Mouse (Mus musculus) heart, embryonic 11.5 days (tissue): Measurements from ENCODE around the gene Grap. TPM values are rescaled to one million over a fixed set of nuclear protein-coding genes. Genes with fewer than 3 reads are reported as not detected.

Experiments used
- ATAC-seq: fragments of 200-750 bp; cut with Nextera tagmentation; replicated peaks from 2 replicates; pipeline ENCODE4 v1.8.0; 2017; ENCODE audit warnings: moderate library complexity; ENCODE audit not compliant: insufficient number of reproducible peaks, low FRiP score, low TSS enrichment
- H3K27ac ChIP-seq: fragments of 300-500 bp; sonication (generic); 2 replicates; pipeline ENCODE4 v1.5.1; 2014; ENCODE audit warnings: mild to moderate bottlenecking, low read depth, low read length
- H3K27me3 ChIP-seq: fragments of 300-500 bp; sonication (generic); 2 replicates; pipeline ENCODE4 v1.6.1; 2014; ENCODE audit warnings: mild to moderate bottlenecking, low read length, mixed read lengths; ENCODE audit not compliant: control insufficient read depth, insufficient read depth
- H3K36me3 ChIP-seq: fragments of 300-500 bp; sonication (generic); 2 replicates; pipeline ENCODE4 v1.6.1; 2014; ENCODE audit warnings: mild to moderate bottlenecking, low read length, moderate library complexity, mixed read lengths; ENCODE audit not compliant: control insufficient read depth, insufficient read depth
- H3K4me1 ChIP-seq: fragments of 300-500 bp; sonication (generic); 2 replicates; pipeline ENCODE4 v1.6.1; 2014; ENCODE audit warnings: low read length; ENCODE audit not compliant: control insufficient read depth, insufficient read depth
- H3K4me2 ChIP-seq: fragments of 300-500 bp; sonication (generic); 2 replicates; pipeline ENCODE4 v1.6.1; 2014; ENCODE audit warnings: mild to moderate bottlenecking, moderate library complexity
- H3K4me3 ChIP-seq: fragments of 300-500 bp; sonication (generic); 2 replicates; pipeline ENCODE4 v1.5.1; 2014; ENCODE audit warnings: low read depth, low read length
- H3K9ac ChIP-seq: fragments of 300-500 bp; sonication (generic); 2 replicates; pipeline ENCODE4 v1.6.1; 2014; ENCODE audit warnings: mild to moderate bottlenecking, low read depth, low read length, moderate library complexity
- H3K9me3 ChIP-seq: fragments of 300-500 bp; sonication (generic); replicated peaks from 2 replicates; pipeline ENCODE4 v1.6.1; 2016; ENCODE audit warnings: low read length; ENCODE audit not compliant: control insufficient read depth
- WGBS: fragments of 180-500 bp; shearing (Covaris S2); extraction: QIAGEN DNeasy Blood & Tissue Kit; methylation state at CpG from one replicate; pipeline ENCODE4 v1.1.7; 2014; ENCODE audit not compliant: insufficient replicate concordance; 5-methylcytosine and 5-hydroxymethylcytosine counted together
- polyA plus RNA-seq: library from polyadenylated mRNA; unstranded; fragments of >200 nt; fragmentation: Nextera tagmentation; extraction: Ambion mirVana; gene quantifications from 2 replicates; pipeline ENCODE4 v1.2.1, GENCODE M21; 2014

Gene Grap
- polyA plus RNA-seq: 7.3 and 8.9 TPM in 2 replicates

- H3K9me3 ChIP-seq: no peaks in the 10 kb centered on the region
- 0 out of 2 replicates have a peak within 1 kb of the TSS, but pooled peaks have one; percentile 20 for H3K4me3 ChIP-seq
- no peak for ATAC-seq
- H3K4me2 ChIP-seq: peak within 1 kb of the TSS; percentile 44
- H3K36me3 ChIP-seq: no peaks in the 10 kb centered on the region
- no peak within 1 kb of the TSS for H3K27ac ChIP-seq
- WGBS: 53% methylated on average over 10 of the region's 10 CpGs
- no peaks in the 10 kb centered on the region for H3K27me3 ChIP-seq
- H3K4me1 ChIP-seq: no peaks in the 10 kb centered on the region
- no peak within 1 kb of the TSS for H3K9ac ChIP-seq
Measured at GRCm38 (mm10) chr11:61652686-61653447, at the start of gene Grap. Grap (plus strand) TSS chr11:61653265.

- no peak overlapping the region for H3K9ac ChIP-seq
- WGBS: 65% methylated on average over 4 of the region's 4 CpGs
- H3K36me3 ChIP-seq: no peaks in the 10 kb centered on the region
- H3K9me3 ChIP-seq: no peaks in the 10 kb centered on the region
- no peaks in the 10 kb centered on the region for H3K4me1 ChIP-seq
- no peak overlapping the region for H3K4me2 ChIP-seq
- no peak overlapping the region for H3K4me3 ChIP-seq
- H3K27me3 ChIP-seq: no peaks in the 10 kb centered on the region
- no peak for ATAC-seq
- no peak overlapping the region for H3K27ac ChIP-seq
Measured at GRCm38 (mm10) chr11:61608072-61608471, 45.0 kb upstream of the Grap start.

GRCm38 (mm10) chr11:61611197-61611596 lies 41.9 kb upstream of the Grap start:
- H3K4me3 ChIP-seq: no peak overlapping the region
- H3K4me2 ChIP-seq: no peak overlapping the region
- H3K4me1 ChIP-seq: peaks cover 8% of the 10 kb centered on the region
- H3K27ac ChIP-seq: no peak overlapping the region
- no peaks in the 10 kb centered on the region for H3K36me3 ChIP-seq
- no peaks in the 10 kb centered on the region for H3K27me3 ChIP-seq
- no peak for ATAC-seq
- no peaks in the 10 kb centered on the region for H3K9me3 ChIP-seq
- H3K9ac ChIP-seq: no peak overlapping the region
- 71% methylated on average over 3 of the region's 3 CpGs for WGBS

GRCm38 (mm10) chr11:61612116-61612635 lies 40.9 kb upstream of the Grap start:
- Histone ChIP-seq H3K27me3 (no peaks in the 10 kb centered on the region), H3K9me3 (no peaks in the 10 kb centered on the region), H3K4me3 (no peak overlapping the region), H3K27ac (no peak overlapping the region), H3K4me2 (no peak overlapping the region), H3K36me3 (no peaks in the 10 kb centered on the region), H3K4me1 (peaks cover 16% of the 10 kb centered on the region), H3K9ac (no peak overlapping the region)
- no peak for ATAC-seq
- 72% methylated on average over 4 of the region's 4 CpGs for WGBS

- no peak for ATAC-seq
- no peak overlapping the region for H3K9ac ChIP-seq
- WGBS: 54% methylated on average over 5 of the region's 5 CpGs
- peaks cover 16% of the 10 kb centered on the region for H3K4me1 ChIP-seq
- no peak overlapping the region for H3K4me3 ChIP-seq
- H3K36me3 ChIP-seq: no peaks in the 10 kb centered on the region
- H3K27me3 ChIP-seq: no peaks in the 10 kb centered on the region
- no peaks in the 10 kb centered on the region for H3K9me3 ChIP-seq
- H3K27ac ChIP-seq: no peak overlapping the region
- no peak overlapping the region for H3K4me2 ChIP-seq
Measured at GRCm38 (mm10) chr11:61614401-61614800, 38.7 kb upstream of the Grap start.

GRCm38 (mm10) chr11:61615686-61616522 lies 37.2 kb upstream of the Grap start:
- WGBS: 9% methylated on average over 20 of the region's 22 CpGs
- Histone ChIP-seq H3K9me3 (no peaks in the 10 kb centered on the region), H3K36me3 (no peaks in the 10 kb centered on the region), H3K4me2 (peak overlapping the region; percentile 69), H3K27ac (peak overlapping the region; percentile 54; the same call in 1 of the 2 replicates), H3K27me3 (no peaks in the 10 kb centered on the region), H3K9ac (no peak overlapping the region), H3K4me3 (peak overlapping the region; percentile 30), H3K4me1 (peaks cover 20% of the 10 kb centered on the region)
- ATAC-seq: no peak; the same call in 1 of the 2 replicates

GRCm38 (mm10) chr11:61616523-61617292 lies 36.4 kb upstream of the Grap start:
- Histone ChIP-seq H3K9ac (no peak overlapping the region), H3K4me1 (peaks cover 20% of the 10 kb centered on the region), H3K4me3 (no peak overlapping the region), H3K36me3 (no peaks in the 10 kb centered on the region), H3K9me3 (no peaks in the 10 kb centered on the region), H3K27me3 (no peaks in the 10 kb centered on the region), H3K4me2 (peak overlapping the region; percentile 69), H3K27ac (0 out of 2 replicates have a peak overlapping the region, but pooled peaks have one; percentile 41)
- no peak for ATAC-seq
- WGBS: 62% methylated on average over 9 of the region's 9 CpGs
